Mouse (Mus musculus) intestine, embryonic 14.5 days (tissue): ENCODE measurements at regions not wholly inside any gene's neighbourhood (a gene's known extent, or its start where the extent isn't known, plus 50 kb on each side); places are given as distances from the start of the nearest gene placed in this dataset.

Source experiments
- ATAC-seq: fragments of 200-750 bp; cut with Nextera tagmentation; replicated peaks from 2 replicates; pipeline ENCODE4 v1.8.0; 2017; ENCODE audit warnings: low read depth, moderate number of reproducible peaks, moderate TSS enrichment, moderate library complexity; ENCODE audit not compliant: low FRiP score, low TSS enrichment
- DNase-seq: peaks from one replicate; pipeline ENCODE4 v3.0.0-alpha.2; 2018; ENCODE audit warnings: low spot score
- H3K27ac ChIP-seq: fragments of 300-500 bp; sonication (generic); 2 replicates; pipeline ENCODE4 v1.5.1; 2014; ENCODE audit warnings: low read depth, mild to moderate bottlenecking, control low read depth
- H3K27me3 ChIP-seq: fragments of 300-500 bp; sonication (generic); replicated peaks from 2 replicates; pipeline ENCODE4 v1.6.1; 2014; ENCODE audit warnings: low read length, control low read depth; ENCODE audit not compliant: control insufficient read depth, insufficient read depth
- H3K36me3 ChIP-seq: fragments of 300-500 bp; sonication (generic); 2 replicates; pipeline ENCODE4 v1.6.1; 2014; ENCODE audit warnings: low read length, control low read depth; ENCODE audit not compliant: control insufficient read depth, insufficient read depth
- H3K4me1 ChIP-seq: fragments of 300-500 bp; sonication (generic); replicated peaks from 2 replicates; pipeline ENCODE4 v1.6.1; 2014; ENCODE audit warnings: low read length, control low read depth, mixed read lengths; ENCODE audit not compliant: control insufficient read depth, insufficient read depth
- H3K4me2 ChIP-seq: fragments of 300-500 bp; sonication (generic); 2 replicates; pipeline ENCODE4 v1.6.1; 2014; ENCODE audit warnings: low read length
- H3K4me3 ChIP-seq: fragments of 300-500 bp; sonication (generic); 2 replicates; pipeline ENCODE4 v1.5.1; 2014; ENCODE audit warnings: low read depth, low read length, control low read depth, mixed read lengths
- H3K9ac ChIP-seq: fragments of 300-500 bp; sonication (generic); 2 replicates; pipeline ENCODE4 v1.6.1; 2014; ENCODE audit warnings: mild to moderate bottlenecking, low read length
- H3K9me3 ChIP-seq: fragments of 300-500 bp; sonication (generic); 2 replicates; pipeline ENCODE4 v1.6.1; 2016; ENCODE audit warnings: low read length, control low read depth; ENCODE audit not compliant: control insufficient read depth
- WGBS: fragments of 180-500 bp; shearing (Covaris S2); extraction: QIAGEN DNeasy Blood & Tissue Kit; methylation state at CpG from one replicate; pipeline ENCODE4 v1.1.7; 2014; 5-methylcytosine and 5-hydroxymethylcytosine counted together

- no peak overlapping the region for H3K4me3 ChIP-seq
- WGBS: 76% methylated on average over 3 of the region's 3 CpGs
- DNase-seq: no peak
Observed at GRCm38 (mm10) chr2:117807121-117807520, 304.6 kb upstream of the Thbs1 start.

GRCm38 (mm10) chr2:117811506-117811905 is 300.2 kb upstream of the Thbs1 start:
- H3K27ac ChIP-seq: no peak overlapping the region
- H3K36me3 ChIP-seq: no peaks in the 10 kb centered on the region
- no peaks in the 10 kb centered on the region for H3K4me1 ChIP-seq
- no peak overlapping the region for H3K4me3 ChIP-seq
- ATAC-seq (no peak), DNase-seq (no peak)
- no peak overlapping the region for H3K9ac ChIP-seq
- H3K4me2 ChIP-seq: no peak overlapping the region
- H3K9me3 ChIP-seq: no peaks in the 10 kb centered on the region
- H3K27me3 ChIP-seq: no peaks in the 10 kb centered on the region
- 48% methylated on average over 1 of the region's 1 CpGs for WGBS

More at GRCm38 (mm10) chr2:117807121-117807520, 304.6 kb upstream of the Thbs1 start:
- Histone ChIP-seq H3K4me2 (no peak overlapping the region), H3K27me3 (no peaks in the 10 kb centered on the region), H3K9ac (no peak overlapping the region), H3K36me3 (no peaks in the 10 kb centered on the region), H3K4me1 (no peaks in the 10 kb centered on the region), H3K9me3 (no peaks in the 10 kb centered on the region), H3K27ac (no peak overlapping the region)
- no peak for ATAC-seq

- no peak overlapping the region for H3K4me3 ChIP-seq
- no peak for DNase-seq
- H3K27ac ChIP-seq: no peak overlapping the region
- no peaks in the 10 kb centered on the region for H3K9me3 ChIP-seq
- 84% methylated on average over 2 of the region's 2 CpGs for WGBS
- H3K4me2 ChIP-seq: no peak overlapping the region
- H3K27me3 ChIP-seq: no peaks in the 10 kb centered on the region
- no peak overlapping the region for H3K9ac ChIP-seq
- H3K36me3 ChIP-seq: no peaks in the 10 kb centered on the region
- H3K4me1 ChIP-seq: no peaks in the 10 kb centered on the region
- no peak for ATAC-seq
Observed at GRCm38 (mm10) chr2:117811931-117812330, 299.7 kb upstream of the Thbs1 start.

GRCm38 (mm10) chr2:117819701-117820225 is 291.9 kb upstream of the Thbs1 start:
- Histone ChIP-seq H3K9me3 (no peaks in the 10 kb centered on the region), H3K27ac (no peak overlapping the region), H3K9ac (no peak overlapping the region), H3K4me1 (no peaks in the 10 kb centered on the region), H3K27me3 (no peaks in the 10 kb centered on the region), H3K4me3 (no peak overlapping the region), H3K36me3 (no peaks in the 10 kb centered on the region), H3K4me2 (no peak overlapping the region)
- ATAC-seq (no peak), DNase-seq (no peak)
- 55% methylated on average over 3 of the region's 3 CpGs for WGBS

- no peak overlapping the region for H3K4me2 ChIP-seq
- no peaks in the 10 kb centered on the region for H3K9me3 ChIP-seq
- H3K4me1 ChIP-seq: no peaks in the 10 kb centered on the region
- no peak overlapping the region for H3K27ac ChIP-seq
- ATAC-seq (no peak), DNase-seq (no peak)
- H3K36me3 ChIP-seq: no peaks in the 10 kb centered on the region
- no peaks in the 10 kb centered on the region for H3K27me3 ChIP-seq
- no peak overlapping the region for H3K4me3 ChIP-seq
- H3K9ac ChIP-seq: no peak overlapping the region
Observed at GRCm38 (mm10) chr2:117820708-117821107, 291.0 kb upstream of the Thbs1 start.

- H3K9me3 ChIP-seq: no peaks in the 10 kb centered on the region
- ATAC-seq: no peak
- H3K4me3 ChIP-seq: no peak overlapping the region
- DNase-seq: no peak
- H3K4me1 ChIP-seq: no peaks in the 10 kb centered on the region
- H3K27ac ChIP-seq: no peak overlapping the region
- 70% methylated on average over 8 of the region's 8 CpGs for WGBS
- no peak overlapping the region for H3K4me2 ChIP-seq
- no peak overlapping the region for H3K9ac ChIP-seq
- H3K36me3 ChIP-seq: no peaks in the 10 kb centered on the region
- no peaks in the 10 kb centered on the region for H3K27me3 ChIP-seq
Observed at GRCm38 (mm10) chr2:117825088-117825487, 286.6 kb upstream of the Thbs1 start.

- DNase-seq (no peak), ATAC-seq (no peak)
- Histone ChIP-seq H3K36me3 (no peaks in the 10 kb centered on the region), H3K4me3 (no peak overlapping the region), H3K27ac (no peak overlapping the region), H3K27me3 (no peaks in the 10 kb centered on the region), H3K9ac (no peak overlapping the region), H3K9me3 (no peaks in the 10 kb centered on the region), H3K4me1 (no peaks in the 10 kb centered on the region), H3K4me2 (no peak overlapping the region)
- 85% methylated on average over 3 of the region's 3 CpGs for WGBS
Observed at GRCm38 (mm10) chr2:117827278-117827677, 284.4 kb upstream of the Thbs1 start.

GRCm38 (mm10) chr2:117838387-117838786 is 273.3 kb upstream of the Thbs1 start:
- 59% methylated on average over 2 of the region's 2 CpGs for WGBS

GRCm38 (mm10) chr2:117840406-117840805 is 271.3 kb upstream of the Thbs1 start:
- no peak for DNase-seq
- Histone ChIP-seq H3K9ac (no peak overlapping the region), H3K9me3 (no peaks in the 10 kb centered on the region), H3K4me1 (no peaks in the 10 kb centered on the region), H3K4me2 (no peak overlapping the region), H3K27ac (no peak overlapping the region), H3K36me3 (no peaks in the 10 kb centered on the region), H3K4me3 (no peak overlapping the region), H3K27me3 (no peaks in the 10 kb centered on the region)
- WGBS: 79% methylated on average over 1 of the region's 1 CpGs
- ATAC-seq: no peak

More at GRCm38 (mm10) chr2:117838387-117838786, 273.3 kb upstream of the Thbs1 start:
- Histone ChIP-seq H3K4me1 (no peaks in the 10 kb centered on the region), H3K36me3 (no peaks in the 10 kb centered on the region), H3K4me2 (no peak overlapping the region), H3K9ac (no peak overlapping the region), H3K27ac (no peak overlapping the region), H3K9me3 (no peaks in the 10 kb centered on the region), H3K4me3 (no peak overlapping the region), H3K27me3 (no peaks in the 10 kb centered on the region)
- DNase-seq (no peak), ATAC-seq (no peak)
